Mouse (Mus musculus) heart, embryonic 16.5 days (tissue): ENCODE data around the gene Il27ra. TPM values are rescaled to one million over a fixed set of nuclear protein-coding genes. Genes with fewer than 3 reads are reported as not detected.

Experiments
- ATAC-seq: fragments of 200-750 bp; cut with Nextera tagmentation; replicated peaks from 2 replicates; pipeline ENCODE4 v1.8.0; 2017; ENCODE audit warnings: moderate number of reproducible peaks; ENCODE audit not compliant: insufficient read depth, low FRiP score; ENCODE audit errors: extremely low read depth
- H3K27ac ChIP-seq: fragments of 300-500 bp; sonication (generic); 2 replicates; pipeline ENCODE4 v1.5.1; 2014; ENCODE audit warnings: mild to moderate bottlenecking, low read length, control low read depth, moderate library complexity
- H3K27me3 ChIP-seq: fragments of 300-500 bp; sonication (generic); 2 replicates; pipeline ENCODE4 v1.6.1; 2014; ENCODE audit warnings: low read length, mixed read lengths; ENCODE audit not compliant: control insufficient read depth, insufficient read depth
- H3K36me3 ChIP-seq: fragments of 300-500 bp; sonication (generic); 2 replicates; pipeline ENCODE4 v1.6.1; 2014; ENCODE audit not compliant: control insufficient read depth, insufficient read depth
- H3K4me1 ChIP-seq: fragments of 300-500 bp; sonication (generic); 2 replicates; pipeline ENCODE4 v1.6.1; 2014; ENCODE audit warnings: low read length, mixed read lengths; ENCODE audit not compliant: control insufficient read depth, insufficient read depth
- H3K4me2 ChIP-seq: fragments of 300-500 bp; sonication (generic); 2 replicates; pipeline ENCODE4 v1.6.1; 2014; ENCODE audit warnings: low read depth, mild to moderate bottlenecking, control low read depth, low read length
- H3K4me3 ChIP-seq: fragments of 300-500 bp; sonication (generic); 2 replicates; pipeline ENCODE4 v1.5.1; 2014; ENCODE audit warnings: mild to moderate bottlenecking, control low read depth, low read length
- H3K9ac ChIP-seq: fragments of 300-500 bp; sonication (generic); 2 replicates; pipeline ENCODE4 v1.6.1; 2014; ENCODE audit warnings: low read length, control low read depth
- H3K9me3 ChIP-seq: fragments of 300-500 bp; sonication (generic); replicated peaks from 2 replicates; pipeline ENCODE4 v1.6.1; 2016; ENCODE audit warnings: low read length; ENCODE audit not compliant: control insufficient read depth
- WGBS: fragments of 180-500 bp; shearing (Covaris S2); extraction: QIAGEN DNeasy Blood & Tissue Kit; methylation state at CpG from one replicate; pipeline ENCODE4 v1.1.7; 2014; 5-methylcytosine and 5-hydroxymethylcytosine counted together
- polyA plus RNA-seq: library from polyadenylated mRNA; unstranded; fragments of >200 nt; fragmentation: Nextera tagmentation; extraction: Ambion mirVana; gene quantifications from 2 replicates; pipeline ENCODE4 v1.2.1, GENCODE M21; 2015

Gene Il27ra
- polyA plus RNA-seq, 1 experiment from 2014 or later, result 6.5 TPM

DNA sequence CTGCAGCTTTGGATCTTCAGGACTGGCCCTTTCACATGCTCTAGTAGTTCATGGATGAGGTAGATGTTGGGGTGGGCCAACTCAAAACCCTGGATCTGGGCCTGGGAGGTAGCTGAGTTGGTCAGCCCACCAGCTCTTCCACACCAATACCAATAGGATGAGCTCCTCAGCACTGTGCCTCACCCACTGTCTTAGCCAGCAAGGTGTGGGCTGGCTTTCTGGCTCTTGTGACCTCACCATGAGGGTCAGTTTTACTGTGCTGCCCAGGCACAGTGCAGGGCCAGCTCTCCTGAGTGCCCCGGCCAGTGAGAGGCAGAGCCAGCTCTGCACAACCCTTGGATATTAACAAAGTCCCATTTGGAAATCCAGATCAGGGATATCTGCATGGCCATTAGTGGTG is 15.4 kb upstream of the Il27ra start:
- Histone ChIP-seq H3K27ac (no peak overlapping the region), H3K9ac (no peak overlapping the region), H3K4me3 (no peak overlapping the region), H3K36me3 (no peaks in the 10 kb centered on the region), H3K4me2 (no peak overlapping the region), H3K9me3 (no peaks in the 10 kb centered on the region), H3K4me1 (peaks cover 3% of the 10 kb centered on the region), H3K27me3 (no peaks in the 10 kb centered on the region)
- ATAC-seq, result no peak
- WGBS, result 96% methylated on average over 1 of the region's 1 CpGs

DNA sequence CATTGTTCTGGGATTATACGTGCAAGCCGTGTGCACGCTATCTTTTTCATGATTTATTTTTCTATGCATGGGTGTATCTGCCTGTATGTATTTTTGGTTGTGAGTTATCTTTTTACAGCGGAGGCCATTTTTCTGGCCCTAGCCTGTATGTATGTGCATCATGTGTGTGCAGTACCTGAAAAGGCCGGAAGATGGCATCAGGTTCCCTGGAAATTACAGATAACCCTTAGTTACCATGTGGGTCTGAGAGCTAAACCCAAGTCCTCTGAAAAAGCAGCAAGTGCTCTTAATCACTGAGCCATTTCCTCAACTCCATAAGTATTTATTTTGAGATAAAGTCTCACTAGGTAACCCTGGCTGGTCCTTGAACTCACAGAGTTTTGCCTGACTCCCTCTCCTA is 10.8 kb upstream of the Il27ra start:
- no peak overlapping the region for H3K4me2 ChIP-seq
- no peaks in the 10 kb centered on the region for H3K27me3 ChIP-seq
- no peak for ATAC-seq
- no peaks in the 10 kb centered on the region for H3K9me3 ChIP-seq
- no peak overlapping the region for H3K4me3 ChIP-seq
- no peak overlapping the region for H3K27ac ChIP-seq
- WGBS, result 82% methylated on average over 5 of the region's 5 CpGs
- H3K36me3 ChIP-seq, result no peaks in the 10 kb centered on the region
- H3K4me1 ChIP-seq, result peaks cover 13% of the 10 kb centered on the region
- H3K9ac ChIP-seq, result no peak overlapping the region

DNA sequence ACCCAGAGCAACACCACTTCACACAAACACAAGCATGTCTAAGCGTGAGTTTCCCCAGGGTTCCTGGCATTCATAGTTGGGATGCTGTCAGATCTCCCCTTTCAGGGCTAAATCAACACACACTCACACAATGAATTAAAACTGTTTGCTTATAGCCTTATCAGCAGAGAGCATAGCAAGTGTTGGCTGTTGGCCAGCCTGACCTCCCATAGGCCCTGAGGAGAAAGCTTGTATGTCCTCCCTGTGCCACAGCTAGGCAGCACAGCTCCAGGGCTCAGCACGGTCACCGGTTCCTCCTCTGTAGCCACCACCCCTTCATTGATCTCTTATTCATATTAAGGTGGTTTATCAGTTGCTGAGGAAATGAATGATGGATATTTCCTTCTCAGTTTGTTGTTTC is 10.4 kb upstream of the Il27ra start:
- no peak overlapping the region for H3K9ac ChIP-seq
- H3K4me2 ChIP-seq, result no peak overlapping the region
- ATAC-seq, result peak; percentile 85
- peak overlapping the region; percentile 48 for H3K27ac ChIP-seq
- H3K36me3 ChIP-seq, result no peaks in the 10 kb centered on the region
- no peaks in the 10 kb centered on the region for H3K27me3 ChIP-seq
- H3K4me3 ChIP-seq, result no peak overlapping the region
- 24% methylated on average over 3 of the region's 3 CpGs for WGBS
- peaks cover 13% of the 10 kb centered on the region for H3K4me1 ChIP-seq
- no peaks in the 10 kb centered on the region for H3K9me3 ChIP-seq

DNA sequence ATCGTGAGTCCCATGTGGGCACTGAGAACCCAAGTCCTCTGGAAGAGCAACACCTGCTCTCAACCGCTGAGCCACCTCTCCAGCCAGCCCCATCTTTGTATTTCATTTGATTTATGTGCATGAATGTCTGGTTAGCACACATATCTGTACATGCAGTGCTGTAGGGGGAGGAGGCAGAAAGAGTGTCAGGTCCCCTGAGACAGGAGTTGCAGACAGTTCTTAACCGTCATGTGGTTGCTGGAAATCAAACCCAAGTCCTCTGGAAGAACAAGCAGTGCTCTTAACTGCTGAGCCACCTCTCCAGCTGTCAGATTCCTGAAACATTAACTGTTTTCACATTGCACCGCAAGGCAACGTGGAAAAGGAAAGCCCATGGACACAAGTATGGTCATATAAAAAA is 5.8 kb upstream of the Il27ra start:
- Histone ChIP-seq H3K27me3 (peaks cover 25% of the 10 kb centered on the region), H3K4me2 (no peak overlapping the region), H3K4me1 (peaks cover 13% of the 10 kb centered on the region), H3K9me3 (0 out of 2 replicates have a peak, but pooled peaks cover 2% of the 10 kb centered on the region), H3K9ac (no peak overlapping the region), H3K27ac (no peak overlapping the region), H3K4me3 (no peak overlapping the region), H3K36me3 (no peaks in the 10 kb centered on the region)
- no peak for ATAC-seq
- 66% methylated on average over 5 of the region's 5 CpGs for WGBS

DNA sequence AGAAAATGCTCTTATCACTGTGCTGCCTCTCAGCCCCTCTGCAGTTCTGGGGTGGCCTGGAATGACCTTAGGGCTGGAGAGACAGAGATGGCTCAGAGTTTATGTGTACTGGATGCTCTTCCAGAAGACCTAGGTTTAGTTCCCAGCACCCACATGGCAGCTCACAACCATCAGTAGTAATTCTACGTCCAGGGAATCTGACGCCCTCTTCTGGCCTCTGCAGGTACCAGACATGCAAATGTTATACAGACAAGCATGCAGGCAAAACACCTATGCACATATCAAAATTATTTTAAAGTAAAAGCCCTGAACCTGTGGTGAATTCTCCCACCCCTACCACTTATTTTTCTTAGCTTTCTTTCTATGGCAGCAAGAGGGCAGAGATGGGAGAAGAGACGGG is 4.1 kb upstream of the Il27ra start:
- no peaks in the 10 kb centered on the region for H3K36me3 ChIP-seq
- no peak overlapping the region for H3K4me3 ChIP-seq
- ATAC-seq, result no peak
- H3K9me3 ChIP-seq, result 0 out of 2 replicates have a peak, but pooled peaks cover 2% of the 10 kb centered on the region
- peaks cover 29% of the 10 kb centered on the region for H3K27me3 ChIP-seq
- H3K4me2 ChIP-seq, result no peak overlapping the region
- 80% methylated on average over 3 of the region's 3 CpGs for WGBS
- no peaks in the 10 kb centered on the region for H3K4me1 ChIP-seq
- no peak overlapping the region for H3K9ac ChIP-seq
- H3K27ac ChIP-seq, result no peak overlapping the region

DNA sequence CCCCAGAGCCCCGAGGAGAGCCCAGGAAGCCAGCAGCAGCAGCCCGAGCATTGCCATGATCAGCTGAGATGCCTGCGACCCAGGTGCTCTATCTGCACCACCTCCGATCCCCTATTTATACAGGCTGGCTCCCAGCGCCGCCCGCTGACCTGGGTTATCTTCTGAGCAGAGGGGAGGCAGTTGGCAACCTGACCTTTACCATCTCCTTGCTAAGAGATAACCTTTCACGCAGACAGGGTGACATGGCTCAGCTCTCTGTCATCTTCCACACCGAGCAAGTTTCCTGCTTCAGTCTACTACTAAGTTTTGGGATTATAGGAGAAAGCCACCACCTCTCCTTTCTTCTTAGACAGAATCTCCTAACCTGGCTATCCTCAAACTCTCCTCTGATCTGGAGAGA is 2.5 kb upstream of the Il27ra start, which contains the start of gene Rln3:
Rln3 (minus strand) TSS at position 101 of the 400 bp plus-strand sequence.
- Histone ChIP-seq H3K4me1 (no peaks in the 10 kb centered on the region), H3K4me3 (no peak within 1 kb of the TSS), H3K27ac (no peak within 1 kb of the TSS), H3K9ac (no peak within 1 kb of the TSS), H3K27me3 (peaks cover 32% of the 10 kb centered on the region), H3K4me2 (peak within 1 kb of the TSS; percentile 0; the same call in 1 of the 2 replicates), H3K9me3 (0 out of 2 replicates have a peak, but pooled peaks cover 2% of the 10 kb centered on the region), H3K36me3 (no peaks in the 10 kb centered on the region)
- 9% methylated on average over 9 of the region's 9 CpGs for WGBS
- no peak for ATAC-seq

DNA sequence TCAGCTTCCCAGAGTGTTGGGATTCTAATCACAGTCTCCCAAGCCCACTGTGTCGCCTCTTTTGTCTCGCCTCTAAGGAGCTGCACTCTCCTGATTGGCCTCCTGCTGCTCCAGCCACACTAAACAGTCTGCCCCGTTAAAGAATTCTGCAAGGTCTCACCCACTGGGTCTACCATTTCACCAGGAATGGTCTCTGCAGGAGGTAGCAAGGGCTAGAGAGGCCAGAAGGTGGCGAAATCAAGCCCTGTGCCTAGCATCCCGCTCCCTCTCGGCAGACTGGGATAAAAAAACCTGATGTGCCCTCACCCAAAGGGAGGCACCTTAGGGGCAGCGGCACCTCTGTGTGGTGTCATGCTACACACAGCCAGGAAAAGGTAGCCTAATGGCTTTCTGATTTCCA is 1.7 kb upstream of the Il27ra start:
- no peak for ATAC-seq
- Histone ChIP-seq H3K27me3 (peaks cover 32% of the 10 kb centered on the region), H3K9me3 (0 out of 2 replicates have a peak, but pooled peaks cover 2% of the 10 kb centered on the region), H3K27ac (no peak overlapping the region), H3K4me3 (no peak overlapping the region), H3K4me1 (0 out of 2 replicates have a peak, but pooled peaks cover 2% of the 10 kb centered on the region), H3K9ac (no peak overlapping the region), H3K4me2 (no peak overlapping the region), H3K36me3 (no peaks in the 10 kb centered on the region)
- 16% methylated on average over 7 of the region's 7 CpGs for WGBS

DNA sequence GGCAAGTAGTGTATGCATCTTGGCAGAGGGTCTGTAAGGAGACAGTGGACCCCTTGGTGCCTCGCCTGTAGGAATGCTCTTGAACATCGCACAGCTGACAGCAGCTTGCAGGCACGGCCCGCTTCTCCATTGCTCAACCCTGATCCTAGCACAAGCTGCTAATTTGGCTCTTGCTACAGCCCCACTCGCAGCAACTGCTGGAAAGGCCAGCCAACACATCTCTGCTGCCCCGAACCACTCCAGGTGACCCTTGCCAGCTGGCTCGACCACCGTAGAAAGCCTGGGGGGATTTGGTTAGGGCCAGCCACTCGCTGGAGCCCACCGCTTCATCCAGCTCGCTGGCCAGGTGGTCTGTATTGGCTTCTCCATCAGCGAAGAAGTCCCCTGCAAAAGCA is 556 bp upstream of the Il27ra start:
- whole genome bisulfite sequencing, result 33% methylated on average over 12 of the region's 12 CpGs
- no peaks in the 10 kb centered on the region for H3K36me3 ChIP-seq
- H3K27ac ChIP-seq, result no peak overlapping the region
- H3K4me1 ChIP-seq, result peaks cover 8% of the 10 kb centered on the region
- ATAC-seq, result no peak
- H3K4me2 ChIP-seq, result peak overlapping the region; percentile 84
- H3K9me3 ChIP-seq, result 0 out of 2 replicates have a peak, but pooled peaks cover 2% of the 10 kb centered on the region
- peak overlapping the region; percentile 59; the same call in 1 of the 2 replicates for H3K4me3 ChIP-seq
- H3K9ac ChIP-seq, result peak overlapping the region; percentile 75; the same call in 1 of the 2 replicates
- peaks cover 32% of the 10 kb centered on the region for H3K27me3 ChIP-seq

DNA sequence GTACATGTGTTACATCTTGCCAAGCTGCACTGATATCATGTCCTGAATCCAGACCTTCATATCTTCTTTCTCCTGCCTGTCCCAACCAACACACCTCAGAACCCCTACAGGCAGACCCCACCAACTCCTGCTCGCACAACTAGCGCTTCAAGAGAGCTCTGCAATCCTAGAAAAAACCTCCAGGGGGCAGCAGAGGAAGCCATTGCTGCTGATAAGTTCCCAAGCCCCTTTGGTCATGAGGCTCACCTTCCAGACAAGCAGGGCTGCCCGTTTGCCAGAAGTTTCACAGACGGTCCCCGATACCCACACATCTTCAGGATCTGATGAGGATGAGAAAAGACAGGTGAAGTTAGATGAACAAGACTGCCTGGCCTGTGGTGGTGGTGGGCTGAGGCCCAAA is 3.3 kb downstream of the Il27ra start:
- H3K9ac ChIP-seq, result no peak overlapping the region
- no peaks in the 10 kb centered on the region for H3K9me3 ChIP-seq
- H3K27me3 ChIP-seq, result peaks cover 16% of the 10 kb centered on the region
- H3K4me2 ChIP-seq, result no peak overlapping the region
- H3K4me3 ChIP-seq, result no peak overlapping the region
- no peak overlapping the region for H3K27ac ChIP-seq
- H3K36me3 ChIP-seq, result no peaks in the 10 kb centered on the region
- H3K4me1 ChIP-seq, result peaks cover 10% of the 10 kb centered on the region
- 3% methylated on average over 5 of the region's 5 CpGs for WGBS
- ATAC-seq, result no peak
